Mouse (Mus musculus) C2C12 (cell line): ENCODE measurements around the gene Cd274. TPM values are rescaled to one million over a fixed set of nuclear protein-coding genes. Genes with fewer than 3 reads are reported as not detected.

Experiments
- H3K27me3 ChIP-seq: one replicate; pipeline ENCODE4 v1.6.1; 2011; ENCODE audit not compliant: control insufficient read depth, insufficient read depth, insufficient read length
- H3K36me3 ChIP-seq: one replicate; pipeline ENCODE4 v1.6.1; 2011; ENCODE audit not compliant: control insufficient read depth, insufficient read depth
- H3K4me3 ChIP-seq: one replicate; pipeline ENCODE4 v1.5.1; 2011; ENCODE audit warnings: mild to moderate bottlenecking, control low read depth; ENCODE audit not compliant: poor library complexity, insufficient read depth, severe bottlenecking
- H3K79me2 ChIP-seq: one replicate; pipeline ENCODE4 v1.6.1; 2011; ENCODE audit not compliant: control insufficient read depth, insufficient read depth
- H3K79me3 ChIP-seq: one replicate; pipeline ENCODE4 v1.6.1; 2011; ENCODE audit warnings: low read depth, control low read depth
- H3ac ChIP-seq: one replicate; pipeline ENCODE3; 2011; ENCODE audit warnings: low read depth; ENCODE audit not compliant: control insufficient read depth, insufficient read length
- CEBPB ChIP-seq: IDR thresholded peaks from one replicate; pipeline ENCODE4 v1.6.1; 2011; ENCODE audit warnings: low read depth, mild to moderate bottlenecking, control low read depth, moderate library complexity
- CTCF ChIP-seq: IDR thresholded peaks from one replicate; pipeline ENCODE4 v1.5.1; 2011; ENCODE audit not compliant: control insufficient read depth, insufficient read depth, insufficient read length
- FOSL1 ChIP-seq: IDR thresholded peaks from one replicate; pipeline ENCODE4 v1.8.0; 2011; ENCODE audit warnings: mild to moderate bottlenecking, low read length; ENCODE audit not compliant: poor library complexity, insufficient read depth, severe bottlenecking
- MAX ChIP-seq: IDR thresholded peaks from one replicate; pipeline ENCODE4 v1.6.1; 2011; ENCODE audit warnings: mild to moderate bottlenecking, control low read depth
- MYOD1 ChIP-seq: IDR thresholded peaks from one replicate; pipeline ENCODE4 v1.6.1; 2011; ENCODE audit warnings: low read depth; ENCODE audit not compliant: control insufficient read depth, insufficient read length
- MYOG ChIP-seq: IDR thresholded peaks from one replicate; pipeline ENCODE4 v1.6.1; 2011; ENCODE audit not compliant: control insufficient read depth, insufficient read length; ENCODE audit errors: extremely low read depth
- USF1 ChIP-seq: IDR thresholded peaks from one replicate; pipeline ENCODE4 v1.6.1; 2011; ENCODE audit warnings: low read depth, mild to moderate bottlenecking, control low read depth, moderate library complexity
- polyA plus RNA-seq: library from polyadenylated mRNA; unstranded; fragments of >200 nt; fragmentation: generic; extraction: Trizol; gene quantifications from one replicate; pipeline ENCODE4 v1.2.1, GENCODE M21; 2012; ENCODE audit warnings: missing spikeins

Cd274 gene
- polyA plus RNA-seq, 1 experiment, result 0.05 TPM

GRCm38 (mm10) chr19:29366226-29366968, 858 bp upstream of the Cd274 start:
- TF ChIP-seq FOSL1 (no peak), USF1 (no peak), MYOD1 (no peak), MAX (no peak), CTCF (no peak), MYOG (no peak), CEBPB (no peak)
- no peaks in the 10 kb centered on the region for H3K27me3 ChIP-seq
- no peaks in the 10 kb centered on the region for H3K79me3 ChIP-seq
- H3K79me2 ChIP-seq, result no peaks in the 10 kb centered on the region
- H3K36me3 ChIP-seq, result no peaks in the 10 kb centered on the region
- H3ac ChIP-seq, result no peak overlapping the region
- peak overlapping the region; percentile 38 for H3K4me3 ChIP-seq

- Histone ChIP-seq H3K4me3 (no peak overlapping the region), H3ac (no peak overlapping the region), H3K79me3 (no peaks in the 10 kb centered on the region), H3K79me2 (no peaks in the 10 kb centered on the region), H3K36me3 (no peaks in the 10 kb centered on the region), H3K27me3 (no peaks in the 10 kb centered on the region)
- TF ChIP-seq CEBPB (no peak), MYOG (no peak), MYOD1 (no peak), CTCF (no peak), FOSL1 (no peak), USF1 (no peak), MAX (no peak)
Observed at GRCm38 (mm10) chr19:29368041-29368440, 786 bp downstream of the Cd274 start.

DNA sequence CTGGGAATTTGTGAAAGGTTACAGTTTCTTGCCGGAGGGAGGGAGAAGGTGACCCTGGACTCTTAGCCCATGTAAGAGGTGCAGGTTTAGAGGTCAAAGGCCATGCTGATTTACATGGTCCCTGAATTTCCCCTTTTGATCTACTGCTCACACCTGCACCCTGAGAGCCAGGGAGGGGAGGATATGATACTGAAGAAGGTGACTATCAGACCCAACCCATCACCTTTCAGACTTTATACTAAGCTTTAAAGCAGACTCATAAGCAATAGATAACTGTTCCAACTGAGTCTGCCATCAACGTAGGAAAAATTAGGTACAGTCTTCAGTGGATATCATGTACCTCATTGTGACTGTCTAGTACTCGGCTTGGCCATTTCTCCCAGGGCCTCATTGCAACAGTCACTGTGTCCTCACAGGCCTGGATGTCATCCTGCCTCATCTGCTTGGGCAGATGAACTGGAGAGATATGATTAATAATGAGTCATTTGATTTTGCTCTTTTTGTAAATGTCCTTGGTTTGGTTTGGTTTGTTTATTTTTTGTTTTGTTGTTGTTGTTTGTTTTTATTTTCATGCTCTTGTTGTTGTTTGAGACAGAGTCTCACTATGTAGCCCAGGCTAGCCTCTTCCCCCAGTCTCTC, 1.5 kb downstream of the Cd274 start:
- no peaks in the 10 kb centered on the region for H3K79me3 ChIP-seq
- no peak overlapping the region for H3K4me3 ChIP-seq
- H3K79me2 ChIP-seq, result no peaks in the 10 kb centered on the region
- H3ac ChIP-seq, result no peak overlapping the region
- no peaks in the 10 kb centered on the region for H3K36me3 ChIP-seq
- H3K27me3 ChIP-seq, result no peaks in the 10 kb centered on the region
- TF ChIP-seq MYOD1 (no peak), MAX (no peak), FOSL1 (no peak), USF1 (no peak), CTCF (no peak), CEBPB (no peak), MYOG (no peak)

DNA sequence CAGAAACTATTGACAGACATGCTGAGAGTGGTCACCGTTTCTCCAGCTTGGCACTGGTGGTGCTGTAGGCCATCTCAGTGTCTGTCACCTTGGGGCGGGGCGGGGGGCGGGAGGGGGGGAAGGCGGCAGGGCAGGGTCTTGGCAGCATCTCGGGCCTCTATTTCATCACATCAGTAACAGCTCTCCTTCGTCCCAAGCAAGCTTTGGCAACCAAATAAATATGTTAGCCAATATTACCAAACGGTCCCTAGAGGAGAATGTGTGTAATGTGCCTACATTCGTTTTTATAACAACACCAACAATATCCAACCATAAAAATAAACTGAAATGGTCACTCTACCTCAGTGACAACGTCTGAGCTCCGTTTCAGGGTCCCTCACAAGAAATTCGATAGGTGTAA, 2.9 kb downstream of the Cd274 start:
- H3K79me2 ChIP-seq, result no peaks in the 10 kb centered on the region
- H3ac ChIP-seq, result no peak overlapping the region
- no peak overlapping the region for H3K4me3 ChIP-seq
- H3K27me3 ChIP-seq, result no peaks in the 10 kb centered on the region
- H3K36me3 ChIP-seq, result no peaks in the 10 kb centered on the region
- no peaks in the 10 kb centered on the region for H3K79me3 ChIP-seq
- TF ChIP-seq MYOD1 (no peak), FOSL1 (no peak)

GRCm38 (mm10) chr19:29370545-29371283, 3.5 kb downstream of the Cd274 start:
- no peaks in the 10 kb centered on the region for H3K79me2 ChIP-seq
- H3K79me3 ChIP-seq, result no peaks in the 10 kb centered on the region
- H3K27me3 ChIP-seq, result no peaks in the 10 kb centered on the region
- H3K4me3 ChIP-seq, result no peak overlapping the region
- H3ac ChIP-seq, result no peak overlapping the region
- TF ChIP-seq USF1 (no peak), FOSL1 (no peak), MYOG (no peak), MYOD1 (no peak), MAX (no peak), CEBPB (no peak), CTCF (no peak)
- H3K36me3 ChIP-seq, result no peaks in the 10 kb centered on the region
